Mouse (Mus musculus): ENCODE results near the gene Rbm20. TPM values are rescaled to one million over a fixed set of nuclear protein-coding genes. Genes with fewer than 3 reads are reported as not detected.

Gene Rbm20
- polyA plus RNA-seq, 1 experiment from 2014 or later = 0.96 TPM

- H3K4me1 ChIP-seq = peaks cover 23% of the 10 kb centered on the region
- no peak overlapping the region for H3K27ac ChIP-seq
- H3K27me3 ChIP-seq (replicated peaks) = no peaks in the 10 kb centered on the region
- no peaks in the 10 kb centered on the region for H3K9me3 ChIP-seq
- ATAC-seq (ENCODE audit: insufficient read depth, low FRiP score, low read depth) = no peak
- H3K36me3 ChIP-seq = no peaks in the 10 kb centered on the region
- no peak overlapping the region for H3K9ac ChIP-seq
- no peak overlapping the region for H3K4me2 ChIP-seq
- WGBS = 76% methylated on average over 9 of the region's 9 CpGs
- H3K4me3 ChIP-seq (replicated peaks) = no peak overlapping the region
Observed at GRCm38 (mm10) chr19:53888331-53888730, 211.2 kb downstream of the Rbm20 start.

- H3K9ac ChIP-seq = no peak overlapping the region
- H3K4me2 ChIP-seq = no peak overlapping the region
- H3K27me3 ChIP-seq (replicated peaks) = no peaks in the 10 kb centered on the region
- H3K4me3 ChIP-seq (replicated peaks) = no peak overlapping the region
- peaks cover 34% of the 10 kb centered on the region for H3K4me1 ChIP-seq
- H3K9me3 ChIP-seq = no peaks in the 10 kb centered on the region
- no peak for ATAC-seq (ENCODE audit: insufficient read depth, low FRiP score, low read depth)
- WGBS = 70% methylated on average over 5 of the region's 5 CpGs
- no peaks in the 10 kb centered on the region for H3K36me3 ChIP-seq
- H3K27ac ChIP-seq = no peak overlapping the region
Observed at GRCm38 (mm10) chr19:53889555-53889954, 212.4 kb downstream of the Rbm20 start.

GRCm38 (mm10) chr19:53890274-53890673 lies 213.2 kb downstream of the Rbm20 start:
- Histone ChIP-seq H3K27ac (no peak overlapping the region), H3K4me2 (no peak overlapping the region), H3K36me3 (no peaks in the 10 kb centered on the region), H3K4me3 (replicated peaks) (no peak overlapping the region), H3K4me1 (peaks cover 34% of the 10 kb centered on the region), H3K9ac (no peak overlapping the region), H3K9me3 (no peaks in the 10 kb centered on the region), H3K27me3 (replicated peaks) (no peaks in the 10 kb centered on the region)
- WGBS = 61% methylated on average over 5 of the region's 5 CpGs
- ATAC-seq (ENCODE audit: insufficient read depth, low FRiP score, low read depth) = no peak

GRCm38 (mm10) chr19:53890781-53891251 lies 213.7 kb downstream of the Rbm20 start:
- peak overlapping the region; percentile 87; the same call in 1 of the 2 replicates for H3K27ac ChIP-seq
- ATAC-seq (ENCODE audit: insufficient read depth, low FRiP score, low read depth) = no peak

GRCm38 (mm10) chr19:53891569-53891968 lies 214.5 kb downstream of the Rbm20 start:
- Histone ChIP-seq H3K9ac (no peak overlapping the region), H3K4me2 (no peak overlapping the region), H3K36me3 (no peaks in the 10 kb centered on the region), H3K4me3 (replicated peaks) (no peak overlapping the region), H3K4me1 (peaks cover 34% of the 10 kb centered on the region), H3K27ac (peak overlapping the region; percentile 87), H3K27me3 (replicated peaks) (no peaks in the 10 kb centered on the region), H3K9me3 (no peaks in the 10 kb centered on the region)
- WGBS = 62% methylated on average over 2 of the region's 2 CpGs
- no peak for ATAC-seq (ENCODE audit: insufficient read depth, low FRiP score, low read depth)

More at GRCm38 (mm10) chr19:53890781-53891251, 213.7 kb downstream of the Rbm20 start:
- Histone ChIP-seq H3K4me3 (replicated peaks) (no peak overlapping the region), H3K4me2 (no peak overlapping the region), H3K9ac (no peak overlapping the region), H3K9me3 (no peaks in the 10 kb centered on the region), H3K27me3 (replicated peaks) (no peaks in the 10 kb centered on the region), H3K36me3 (no peaks in the 10 kb centered on the region), H3K4me1 (peaks cover 34% of the 10 kb centered on the region)
- WGBS = 66% methylated on average over 5 of the region's 5 CpGs

- H3K36me3 ChIP-seq = no peaks in the 10 kb centered on the region
- H3K4me2 ChIP-seq = no peak within 1 kb of the TSS
- no peak within 1 kb of the TSS for H3K9ac ChIP-seq
- H3K4me1 ChIP-seq = peaks cover 34% of the 10 kb centered on the region
- no peaks in the 10 kb centered on the region for H3K27me3 ChIP-seq (replicated peaks)
- H3K4me3 ChIP-seq (replicated peaks) = no peak within 1 kb of the TSS
- no peaks in the 10 kb centered on the region for H3K9me3 ChIP-seq
- peak; percentile 53; the same call in 1 of the 2 replicates for ATAC-seq (ENCODE audit: insufficient read depth, low FRiP score, low read depth)
- 8% methylated on average over 3 of the region's 3 CpGs for WGBS
- peak within 1 kb of the TSS; percentile 87 for H3K27ac ChIP-seq
Observed at GRCm38 (mm10) chr19:53892061-53892460, 215.0 kb downstream of the Rbm20 start, which contains the start of gene Pdcd4. Pdcd4 (plus strand) TSS chr19:53892231.

GRCm38 (mm10) chr19:53892838-53893359 lies 215.8 kb downstream of the Rbm20 start:
- no peak overlapping the region for H3K4me3 ChIP-seq (replicated peaks)
- H3K4me1 ChIP-seq = peaks cover 34% of the 10 kb centered on the region
- H3K36me3 ChIP-seq = no peaks in the 10 kb centered on the region
- H3K27ac ChIP-seq = peak overlapping the region; percentile 87
- ATAC-seq (ENCODE audit: insufficient read depth, low FRiP score, low read depth) = no peak
- no peaks in the 10 kb centered on the region for H3K9me3 ChIP-seq
- no peak overlapping the region for H3K9ac ChIP-seq
- H3K27me3 ChIP-seq (replicated peaks) = no peaks in the 10 kb centered on the region
- H3K4me2 ChIP-seq = no peak overlapping the region
- WGBS = 52% methylated on average over 9 of the region's 9 CpGs

GRCm38 (mm10) chr19:53893711-53894171 lies 216.6 kb downstream of the Rbm20 start:
- ATAC-seq (ENCODE audit: insufficient read depth, low FRiP score, low read depth) = no peak
- 50% methylated on average over 3 of the region's 3 CpGs for WGBS
- no peaks in the 10 kb centered on the region for H3K27me3 ChIP-seq (replicated peaks)
- no peak overlapping the region for H3K9ac ChIP-seq
- no peaks in the 10 kb centered on the region for H3K9me3 ChIP-seq
- no peaks in the 10 kb centered on the region for H3K36me3 ChIP-seq
- H3K27ac ChIP-seq = peak overlapping the region; percentile 87
- H3K4me3 ChIP-seq (replicated peaks) = no peak overlapping the region
- peaks cover 34% of the 10 kb centered on the region for H3K4me1 ChIP-seq
- no peak overlapping the region for H3K4me2 ChIP-seq

- Histone ChIP-seq H3K4me3 (replicated peaks) (no peak overlapping the region), H3K4me1 (peaks cover 34% of the 10 kb centered on the region), H3K27ac (peak overlapping the region; percentile 87), H3K36me3 (no peaks in the 10 kb centered on the region), H3K9ac (no peak overlapping the region), H3K27me3 (replicated peaks) (no peaks in the 10 kb centered on the region), H3K4me2 (no peak overlapping the region), H3K9me3 (no peaks in the 10 kb centered on the region)
- 53% methylated on average over 12 of the region's 12 CpGs for WGBS
- peak; percentile 15; the same call in 1 of the 2 replicates for ATAC-seq (ENCODE audit: insufficient read depth, low FRiP score, low read depth)
Observed at GRCm38 (mm10) chr19:53894538-53895121, 217.5 kb downstream of the Rbm20 start.

GRCm38 (mm10) chr19:53898046-53898445 lies 220.9 kb downstream of the Rbm20 start:
- Histone ChIP-seq H3K9ac (no peak overlapping the region; the same call in 1 of the 2 replicates), H3K4me2 (no peak overlapping the region), H3K4me1 (peaks cover 24% of the 10 kb centered on the region), H3K9me3 (no peaks in the 10 kb centered on the region), H3K27ac (peak overlapping the region; percentile 26; the same call in 1 of the 2 replicates), H3K27me3 (replicated peaks) (no peaks in the 10 kb centered on the region), H3K36me3 (no peaks in the 10 kb centered on the region), H3K4me3 (replicated peaks) (no peak overlapping the region)
- WGBS = 69% methylated on average over 5 of the region's 5 CpGs
- no peak for ATAC-seq (ENCODE audit: insufficient read depth, low FRiP score, low read depth)

GRCm38 (mm10) chr19:53898498-53898897 lies 221.4 kb downstream of the Rbm20 start:
- Histone ChIP-seq H3K9me3 (no peaks in the 10 kb centered on the region), H3K36me3 (no peaks in the 10 kb centered on the region), H3K27ac (peak overlapping the region; percentile 26; the same call in 1 of the 2 replicates), H3K4me3 (replicated peaks) (no peak overlapping the region), H3K4me2 (no peak overlapping the region), H3K4me1 (peaks cover 19% of the 10 kb centered on the region), H3K27me3 (replicated peaks) (no peaks in the 10 kb centered on the region), H3K9ac (no peak overlapping the region)
- WGBS = 80% methylated on average over 4 of the region's 4 CpGs
- no peak for ATAC-seq (ENCODE audit: insufficient read depth, low FRiP score, low read depth)
